Mouse (Mus musculus) neural tube, embryonic 15.5 days (tissue): Measurements from ENCODE around the gene Colgalt1. TPM values are rescaled to one million over a fixed set of nuclear protein-coding genes. Genes with fewer than 3 reads are reported as not detected.

ENCODE experiments used
- ATAC-seq: fragments of 200-750 bp; cut with Nextera tagmentation; 2 replicates; pipeline ENCODE4 v1.8.0; 2017; ENCODE audit warnings: mild to moderate bottlenecking, moderate TSS enrichment, moderate library complexity; ENCODE audit not compliant: low FRiP score
- H3K27ac ChIP-seq: fragments of 300-500 bp; sonication (generic); replicated peaks from 2 replicates; pipeline ENCODE4 v1.5.1; 2015; ENCODE audit warnings: mild to moderate bottlenecking, inconsistent platforms
- H3K27me3 ChIP-seq: fragments of 300-500 bp; sonication (generic); replicated peaks from 2 replicates; pipeline ENCODE4 v1.6.1; 2015; ENCODE audit warnings: inconsistent platforms
- H3K36me3 ChIP-seq: fragments of 300-500 bp; sonication (generic); 2 replicates; pipeline ENCODE4 v1.6.1; 2015; ENCODE audit warnings: inconsistent platforms
- H3K4me1 ChIP-seq: fragments of 300-500 bp; sonication (generic); 2 replicates; pipeline ENCODE4 v1.6.1; 2015; ENCODE audit warnings: inconsistent platforms
- H3K4me2 ChIP-seq: fragments of 300-500 bp; sonication (generic); 2 replicates; pipeline ENCODE4 v1.6.1; 2015; ENCODE audit warnings: inconsistent platforms, mild to moderate bottlenecking, moderate library complexity
- H3K4me3 ChIP-seq: fragments of 300-500 bp; sonication (generic); replicated peaks from 2 replicates; pipeline ENCODE4 v1.5.1; 2015; ENCODE audit warnings: mild to moderate bottlenecking, inconsistent platforms
- H3K9ac ChIP-seq: fragments of 300-500 bp; sonication (generic); replicated peaks from 2 replicates; pipeline ENCODE4 v1.6.1; 2015; ENCODE audit warnings: mild to moderate bottlenecking, inconsistent platforms
- H3K9me3 ChIP-seq: fragments of 300-500 bp; sonication (generic); replicated peaks from 2 replicates; pipeline ENCODE4 v1.6.1; 2016; ENCODE audit warnings: inconsistent platforms
- WGBS: fragments of 180-500 bp; shearing (Covaris S2); methylation state at CpG from one replicate; pipeline ENCODE4 v1.1.7; 2015; ENCODE audit warnings: mixed read lengths; 5-methylcytosine and 5-hydroxymethylcytosine counted together
- polyA plus RNA-seq: library from polyadenylated mRNA; unstranded; fragments of >200 nt; fragmentation: Nextera tagmentation; extraction: Ambion mirVana; gene quantifications from 2 replicates; pipeline ENCODE4 v1.2.1, GENCODE M21; 2015

Colgalt1 gene
- polyA plus RNA-seq, 1 experiment from 2014 or later, result 76.9 TPM

- peak; percentile 90 for ATAC-seq
- peak overlapping the region; percentile 56 for H3K9ac ChIP-seq
- peaks cover 35% of the 10 kb centered on the region for H3K4me1 ChIP-seq
- no peaks in the 10 kb centered on the region for H3K9me3 ChIP-seq
- peak overlapping the region; percentile 98 for H3K4me2 ChIP-seq
- H3K4me3 ChIP-seq, result peak overlapping the region; percentile 49
- H3K27me3 ChIP-seq, result peaks cover 12% of the 10 kb centered on the region
- H3K27ac ChIP-seq, result peak overlapping the region; percentile 87
- H3K36me3 ChIP-seq, result peaks cover 26% of the 10 kb centered on the region
- WGBS, result under 1% methylated on average over 50 of the region's 55 CpGs
Measured at GRCm38 (mm10) chr8:71629096-71629697, 18.4 kb downstream of the Colgalt1 start.

DNA sequence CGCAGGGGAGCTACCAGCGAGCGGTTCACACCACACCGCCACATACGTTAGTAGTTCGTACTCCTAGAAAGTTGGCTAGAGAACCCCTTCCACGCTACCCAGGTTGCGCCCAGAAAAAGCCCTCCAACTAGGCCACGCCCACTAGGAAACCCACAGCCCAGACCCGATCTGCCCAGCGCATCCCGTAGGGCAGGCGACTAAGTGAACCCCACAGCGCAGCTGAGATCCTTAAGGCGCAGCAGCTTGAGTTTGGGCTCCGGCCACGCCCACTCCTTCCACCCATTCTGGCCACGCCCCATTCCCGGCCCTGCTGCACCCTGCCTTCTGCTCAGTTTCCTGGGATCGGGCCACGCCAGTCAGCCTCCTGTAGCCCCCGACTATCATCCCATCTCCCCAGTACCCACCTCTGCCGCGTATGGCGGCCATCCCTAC, 19.0 kb downstream of the Colgalt1 start:
- peak; percentile 33 for ATAC-seq
- Histone ChIP-seq H3K9me3 (no peaks in the 10 kb centered on the region), H3K4me1 (peaks cover 41% of the 10 kb centered on the region), H3K4me3 (peak overlapping the region; percentile 49), H3K27ac (peak overlapping the region; percentile 87), H3K9ac (peak overlapping the region; percentile 56), H3K4me2 (peak overlapping the region; percentile 98), H3K36me3 (peaks cover 22% of the 10 kb centered on the region), H3K27me3 (peaks cover 15% of the 10 kb centered on the region)
- WGBS, result 3% methylated on average over 25 of the region's 25 CpGs

GRCm38 (mm10) chr8:71630761-71631160, 20.0 kb downstream of the Colgalt1 start:
- Histone ChIP-seq H3K4me3 (no peak overlapping the region), H3K27ac (no peak overlapping the region), H3K9ac (no peak overlapping the region), H3K36me3 (peaks cover 20% of the 10 kb centered on the region; the same call in 1 of the 2 replicates), H3K4me1 (peaks cover 41% of the 10 kb centered on the region), H3K4me2 (no peak overlapping the region), H3K27me3 (peaks cover 25% of the 10 kb centered on the region), H3K9me3 (no peaks in the 10 kb centered on the region)
- WGBS, result 88% methylated on average over 6 of the region's 6 CpGs
- no peak for ATAC-seq

- ATAC-seq, result no peak
- Histone ChIP-seq H3K9ac (no peak overlapping the region), H3K36me3 (peaks cover 24% of the 10 kb centered on the region; the same call in 1 of the 2 replicates), H3K9me3 (no peaks in the 10 kb centered on the region), H3K4me3 (no peak overlapping the region), H3K4me1 (peaks cover 41% of the 10 kb centered on the region), H3K27ac (no peak overlapping the region), H3K27me3 (peaks cover 31% of the 10 kb centered on the region), H3K4me2 (no peak overlapping the region)
- WGBS, result 55% methylated on average over 2 of the region's 2 CpGs
Measured at GRCm38 (mm10) chr8:71631897-71632296, 21.1 kb downstream of the Colgalt1 start.

- Histone ChIP-seq H3K27me3 (peaks cover 31% of the 10 kb centered on the region), H3K9ac (no peak overlapping the region), H3K36me3 (peaks cover 31% of the 10 kb centered on the region), H3K27ac (no peak overlapping the region), H3K9me3 (no peaks in the 10 kb centered on the region), H3K4me2 (no peak overlapping the region), H3K4me1 (peaks cover 29% of the 10 kb centered on the region), H3K4me3 (no peak overlapping the region)
- WGBS, result 7% methylated on average over 18 of the region's 22 CpGs
- ATAC-seq, result no peak
Measured at GRCm38 (mm10) chr8:71633164-71633563, 22.4 kb downstream of the Colgalt1 start.

DNA sequence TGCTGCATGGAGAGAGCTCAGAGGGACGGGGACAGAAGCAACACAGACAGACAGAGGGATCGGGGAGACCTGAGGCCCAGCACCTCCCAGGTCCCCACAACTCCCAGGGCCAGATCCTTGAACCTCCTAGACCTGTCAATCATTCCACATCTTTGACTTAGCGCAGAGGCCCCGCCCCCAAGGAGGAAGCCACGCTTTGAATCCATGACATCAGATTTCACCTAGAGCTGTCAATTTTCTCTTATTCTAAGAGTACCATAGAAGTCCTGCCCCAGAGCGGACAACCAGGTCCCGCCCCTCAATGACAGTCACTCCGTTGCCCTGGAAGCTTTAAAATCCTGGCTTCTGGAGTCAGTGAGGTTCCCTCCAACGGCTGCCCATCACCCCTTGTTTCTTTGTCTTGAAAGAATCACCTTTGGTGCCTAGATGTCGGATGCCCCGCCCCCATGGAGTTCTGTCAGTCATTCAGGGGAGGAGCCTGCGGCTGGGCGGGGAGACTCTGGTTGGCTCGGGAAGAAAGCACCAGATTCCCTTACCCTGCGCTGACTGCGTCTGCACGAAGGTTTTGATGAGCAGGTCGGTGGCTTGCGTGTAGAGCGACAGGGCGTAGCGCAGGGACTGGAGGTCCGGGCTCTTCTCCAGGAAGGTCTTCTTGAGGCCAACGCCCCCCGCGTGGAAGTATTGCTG, 23.3 kb downstream of the Colgalt1 start:
- Histone ChIP-seq H3K27ac (peak overlapping the region; percentile 23; the same call in 1 of the 2 replicates), H3K4me2 (peak overlapping the region; percentile 40), H3K27me3 (peaks cover 32% of the 10 kb centered on the region), H3K4me1 (peaks cover 20% of the 10 kb centered on the region), H3K4me3 (no peak overlapping the region), H3K9ac (0 out of 2 replicates have a peak overlapping the region, but pooled peaks have one; percentile 20), H3K9me3 (no peaks in the 10 kb centered on the region), H3K36me3 (peaks cover 38% of the 10 kb centered on the region)
- ATAC-seq, result 0 out of 2 replicates have a peak, but pooled peaks have one; percentile 22
- 5% methylated on average over 26 of the region's 26 CpGs for WGBS

GRCm38 (mm10) chr8:71637149-71638095, 26.6 kb downstream of the Colgalt1 start:
- Histone ChIP-seq H3K4me1 (peaks cover 7% of the 10 kb centered on the region; the same call in 1 of the 2 replicates), H3K27me3 (peaks cover 26% of the 10 kb centered on the region), H3K4me3 (no peak overlapping the region), H3K9ac (no peak overlapping the region), H3K36me3 (peaks cover 55% of the 10 kb centered on the region), H3K4me2 (no peak overlapping the region), H3K27ac (no peak overlapping the region), H3K9me3 (no peaks in the 10 kb centered on the region)
- ATAC-seq, result no peak
- 77% methylated on average over 8 of the region's 8 CpGs for WGBS

- H3K36me3 ChIP-seq, result peaks cover 53% of the 10 kb centered on the region
- H3K4me3 ChIP-seq, result no peak overlapping the region
- H3K27ac ChIP-seq, result no peak overlapping the region
- ATAC-seq, result no peak
- H3K9ac ChIP-seq, result no peak overlapping the region
- H3K9me3 ChIP-seq, result no peaks in the 10 kb centered on the region
- peaks cover 22% of the 10 kb centered on the region for H3K27me3 ChIP-seq
- WGBS, result 82% methylated on average over 6 of the region's 6 CpGs
- no peak overlapping the region for H3K4me2 ChIP-seq
- H3K4me1 ChIP-seq, result peaks cover 7% of the 10 kb centered on the region; the same call in 1 of the 2 replicates
Measured at GRCm38 (mm10) chr8:71638321-71638720, 27.5 kb downstream of the Colgalt1 start.

GRCm38 (mm10) chr8:71639318-71639717, 28.5 kb downstream of the Colgalt1 start:
- peaks cover 4% of the 10 kb centered on the region; the same call in 1 of the 2 replicates for H3K4me1 ChIP-seq
- no peak overlapping the region for H3K9ac ChIP-seq
- peaks cover 22% of the 10 kb centered on the region for H3K27me3 ChIP-seq
- peaks cover 53% of the 10 kb centered on the region for H3K36me3 ChIP-seq
- 93% methylated on average over 4 of the region's 4 CpGs for WGBS
- no peak overlapping the region for H3K4me2 ChIP-seq
- no peak overlapping the region for H3K27ac ChIP-seq
- ATAC-seq, result no peak
- no peak overlapping the region for H3K4me3 ChIP-seq
- no peaks in the 10 kb centered on the region for H3K9me3 ChIP-seq

GRCm38 (mm10) chr8:71645510-71645909, 34.7 kb downstream of the Colgalt1 start:
- H3K9ac ChIP-seq, result no peak overlapping the region
- no peaks in the 10 kb centered on the region for H3K9me3 ChIP-seq
- WGBS, result 81% methylated on average over 9 of the region's 9 CpGs
- no peak overlapping the region for H3K4me3 ChIP-seq
- no peak overlapping the region for H3K27ac ChIP-seq
- no peaks in the 10 kb centered on the region; the same call in 1 of the 2 replicates for H3K27me3 ChIP-seq
- H3K36me3 ChIP-seq, result peaks cover 78% of the 10 kb centered on the region
- H3K4me2 ChIP-seq, result no peak overlapping the region
- H3K4me1 ChIP-seq, result no peaks in the 10 kb centered on the region
- ATAC-seq, result no peak

DNA sequence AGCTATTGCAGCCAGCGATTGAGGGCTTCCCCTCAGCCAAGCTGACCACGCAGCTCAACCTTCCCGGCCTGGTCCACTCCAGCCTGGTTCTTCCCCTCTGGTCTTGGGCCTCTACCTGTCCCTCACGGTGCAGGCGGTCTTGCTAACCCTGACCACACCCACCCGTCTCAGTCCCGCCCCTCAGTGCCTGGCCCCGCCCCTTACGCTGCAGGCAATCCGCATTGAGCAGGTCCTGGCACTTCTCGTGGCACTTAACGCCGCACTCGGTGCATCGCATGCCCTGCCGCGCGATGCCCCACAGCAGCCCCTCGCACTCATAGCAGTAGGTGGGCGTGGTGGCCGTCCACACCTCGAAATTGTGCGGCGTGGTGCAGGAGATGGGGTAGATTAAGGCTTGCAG, 43.8 kb downstream of the Colgalt1 start:
- Histone ChIP-seq H3K9me3 (no peaks in the 10 kb centered on the region), H3K27me3 (peaks cover 57% of the 10 kb centered on the region), H3K4me1 (no peaks in the 10 kb centered on the region; the same call in 1 of the 2 replicates), H3K9ac (no peak overlapping the region), H3K27ac (no peak overlapping the region), H3K4me2 (peak overlapping the region; percentile 9; the same call in 1 of the 2 replicates), H3K4me3 (0 out of 2 replicates have a peak overlapping the region, but pooled peaks have one; percentile 4), H3K36me3 (peaks cover 71% of the 10 kb centered on the region)
- 3% methylated on average over 24 of the region's 24 CpGs for WGBS
- peak; percentile 26; the same call in 1 of the 2 replicates for ATAC-seq
